Comparison of ENCODE assay signal across 8 mouse cellular contexts in genomic region chr2:156729537-156730469, GRCm38 (mm10). TPM values are rescaled to one million over a fixed set of nuclear protein-coding genes. Genes with fewer than 3 reads are reported as not detected.
DNase-seq lines count a peak whose midpoint lies in the region; ATAC-seq lines count a peak whose summit lies in the region.

No protein-coding gene starts in this region.

- 68% methylated on average over 9 of the region's 10 CpGs for WGBS in midbrain, embryonic 12.5 days
- whole genome bisulfite sequencing in midbrain, embryonic 10.5 days = 73% methylated on average over 9 of the region's 10 CpGs
- WGBS in intestine, embryonic 15.5 days = 48% methylated on average over 9 of the region's 10 CpGs

- ATAC-seq in midbrain, embryonic 12.5 days (ENCODE audit: low FRiP score, low read depth) = no peak
- ATAC-seq in intestine, embryonic 15.5 days = peak; percentile 35

- H3K36me3 ChIP-seq in midbrain, embryonic 12.5 days = 0 out of 2 replicates have a peak, but pooled peaks cover 3% of the 10 kb centered on the region
- H3K36me3 ChIP-seq in midbrain, embryonic 10.5 days = peaks cover 19% of the 10 kb centered on the region
- no peaks in the 10 kb centered on the region; the same call in 1 of the 2 replicates for H3K36me3 ChIP-seq in intestine, embryonic 15.5 days

- H3K4me1 ChIP-seq in midbrain, embryonic 12.5 days = peaks cover 49% of the 10 kb centered on the region
- peaks cover 45% of the 10 kb centered on the region for H3K4me1 ChIP-seq in midbrain, embryonic 10.5 days
- H3K4me1 ChIP-seq in brown adipose tissue, adult 24 weeks (ENCODE audit: control insufficient read depth, insufficient read depth, insufficient read length, low read length) = peaks cover 36% of the 10 kb centered on the region
- H3K4me1 ChIP-seq in intestine, embryonic 15.5 days (replicated peaks) = peaks cover 52% of the 10 kb centered on the region

- H3K27me3 ChIP-seq in midbrain, embryonic 12.5 days = no peaks in the 10 kb centered on the region
- H3K27me3 ChIP-seq in midbrain, embryonic 10.5 days (ENCODE audit: low read depth, poor library complexity, severe bottlenecking) = no peaks in the 10 kb centered on the region
- no peaks in the 10 kb centered on the region for H3K27me3 ChIP-seq in intestine, embryonic 15.5 days (replicated peaks)

- no peaks in the 10 kb centered on the region for H3K9me3 ChIP-seq in midbrain, embryonic 12.5 days
- no peaks in the 10 kb centered on the region for H3K9me3 ChIP-seq in midbrain, embryonic 10.5 days (replicated peaks)
- H3K9me3 ChIP-seq in intestine, embryonic 15.5 days = no peaks in the 10 kb centered on the region

- 0 out of 2 replicates have a peak overlapping the region, but pooled peaks have one; percentile 31 for H3K9ac ChIP-seq in midbrain, embryonic 12.5 days (replicated peaks)
- H3K9ac ChIP-seq in intestine, embryonic 15.5 days = peak overlapping the region; percentile 34

- no peak overlapping the region for H3K27ac ChIP-seq in midbrain, embryonic 12.5 days (replicated peaks)
- H3K27ac ChIP-seq in midbrain, embryonic 10.5 days (replicated peaks) = no peak overlapping the region
- peak overlapping the region; percentile 64 for H3K27ac ChIP-seq in brown adipose tissue, adult 24 weeks (replicated peaks; ENCODE audit: low read depth, low read length)
- H3K27ac ChIP-seq in intestine, embryonic 15.5 days = peak overlapping the region; percentile 77

- H3K4me2 ChIP-seq in midbrain, embryonic 12.5 days (replicated peaks) = no peak overlapping the region
- H3K4me2 ChIP-seq in intestine, embryonic 15.5 days (replicated peaks) = peak overlapping the region; percentile 48

- H3K4me3 ChIP-seq in midbrain, embryonic 12.5 days = no peak overlapping the region
- H3K4me3 ChIP-seq in midbrain, embryonic 10.5 days = no peak overlapping the region
- H3K4me3 ChIP-seq in brown adipose tissue, adult 24 weeks (ENCODE audit: insufficient read depth, low read depth, low read length) = peak overlapping the region; percentile 21
- H3K4me3 ChIP-seq in intestine, embryonic 15.5 days (replicated peaks) = peak overlapping the region; percentile 6; the same call in 1 of the 2 replicates

- DNase-seq in midbrain, embryonic 10.5 days (ENCODE audit: low spot score) = no peak
- peak; percentile 26 for DNase-seq in naive thymus-derived CD4-positive, alpha-beta T cell, adult 2 months (ENCODE audit: low read depth)
- no peak for DNase-seq in layer of hippocampus, postnatal 10 days (ENCODE audit: low spot score in 2 of 2)
- no peak for DNase-seq in urinary bladder, postnatal 25 days (ENCODE audit: low spot score)
- no peak for DNase-seq in adrenal gland, postnatal 25 days

RNA-seq across cellular contexts. Expression of gene Myl9, which starts 45.4 kb away (rescaled TPM):
- polyA plus RNA-seq in midbrain, embryonic 12.5 days (2016; fragmentation: Nextera tagmentation; extraction: Ambion mirVana) = 107 and 144 TPM in 2 replicates
- polyA plus RNA-seq in midbrain, embryonic 10.5 days (2016; fragmentation: Nextera tagmentation; extraction: Ambion mirVana) = 83.4 and 120 TPM in 2 replicates
- 35.0 and 37.1 TPM in 2 replicates for polyA plus RNA-seq in brown adipose tissue, adult 24 weeks (2012; ENCODE audit: insufficient read depth, insufficient read length, missing spikeins)
- 1,100 and 1,103 TPM in 2 replicates for polyA plus RNA-seq in intestine, embryonic 15.5 days (2015; fragmentation: Nextera tagmentation; extraction: Ambion mirVana)
- 10 to 100 TPM; 21.4 to 23.4 TPM for total RNA-seq in layer of hippocampus, postnatal 10 days (2021)
- total RNA-seq in adrenal gland, postnatal 25 days (2021) = 42.3 and 50.9 TPM in 2 replicates

Comparison
In these comparisons a context has a peak if more than half of its experiments do, and no peak if none do; other contexts are left out.
1. H3K27ac ChIP-seq: peak in brown adipose tissue, adult 24 weeks (single experiment) and intestine, embryonic 15.5 days (single experiment); none in midbrain, embryonic 12.5 days (single experiment) and midbrain, embryonic 10.5 days (single experiment).
2. H3K4me3 ChIP-seq: peak in brown adipose tissue, adult 24 weeks (single experiment) and intestine, embryonic 15.5 days (single experiment); none in midbrain, embryonic 12.5 days (single experiment) and midbrain, embryonic 10.5 days (single experiment).